Mouse (Mus musculus) heart, postnatal 25 days (tissue): ENCODE data around the gene Ankzf1. TPM values are rescaled to one million over a fixed set of nuclear protein-coding genes. Genes with fewer than 3 reads are reported as not detected.
A peak's percentile ranks its signal among the peaks of the same experiment; 100 is the strongest.

ENCODE experiments used
- DNase-seq: peaks from one replicate; pipeline ENCODE4 v3.0.0; 2022; ENCODE audit warnings: low spot score
- intact Hi-C: fragments of 180-260 bp; cut with DNase I; formaldehyde crosslinking; loops from one replicate; pipeline ENCODE4 v1.15.1; 2025
- microRNA-seq: library from miRNA; unstranded; fragments of <30 nt; microRNA quantifications from one replicate; pipeline ENCODE4 v1.2.0, GENCODE M21; 2022
- total RNA-seq, 2 experiments: library from RNA; stranded (reverse); gene quantifications; 2 replicates each; pipeline ENCODE4 v1.2.3; 2021

Ankzf1 gene
- total RNA-seq, 2 experiments from 2014 or later: 11.2 to 12.9 TPM

- DNase-seq: no peak
- intact Hi-C loops: no loop called here
These were observed 55.4 kb downstream of the Ankzf1 start for GRCm38 (mm10) chr1:75247071-75247930.

GRCm38 (mm10) chr1:75248041-75248772, 56.3 kb downstream of the Ankzf1 start:
- peak; percentile 53 for DNase-seq
- intact Hi-C loops: no loop called here

Small RNAs within 50 kb of the gene (microRNA-seq; reads per million reads assigned to microRNA genes)
- not detected for gene Gm27943

Other genes starting within 250 kb of the Ankzf1 start
- under 1 TPM in 1 of 2 experiments, not detected in 1; 0.11 TPM for gene Ihh, start 240.5 kb upstream of the Ankzf1 start, total RNA-seq
- gene Nhej1, start 67.0 kb upstream of the Ankzf1 start, total RNA-seq: 1 to 10 TPM; 3.9 to 4.0 TPM
- gene Slc23a3, start 58.3 kb upstream of the Ankzf1 start, total RNA-seq: 1 to 10 TPM in 1 of 2 experiments, under 1 TPM in 1; 0.86 to 1.1 TPM
- 10 to 100 TPM; 21.3 to 23.7 TPM for gene Cnppd1, start 49.4 kb upstream of the Ankzf1 start, total RNA-seq
- gene Retreg2, start 49.4 kb upstream of the Ankzf1 start, total RNA-seq: 10 to 100 TPM; 19.5 to 23.5 TPM
- gene Zfand2b, start 23.5 kb upstream of the Ankzf1 start, total RNA-seq: 10 to 100 TPM; 14.2 to 15.3 TPM
- gene Abcb6, start 11.8 kb upstream of the Ankzf1 start, total RNA-seq: 10 to 100 TPM; 26.1 to 29.6 TPM
- 10 to 100 TPM; 68.2 to 72.9 TPM for gene Atg9a, start within 50 bp of the Ankzf1 start, total RNA-seq
- 1 to 10 TPM; 2.3 to 4.0 TPM for gene Glb1l, start 18.7 kb downstream of the Ankzf1 start, total RNA-seq
- 10 to 100 TPM; 45.2 to 48.8 TPM for gene Stk16, start 18.7 kb downstream of the Ankzf1 start, total RNA-seq
- 1,000 to 10,000 TPM; 1,036 to 1,088 TPM for gene Tuba4a, start 27.7 kb downstream of the Ankzf1 start, total RNA-seq
- gene A630095N17Rik, start 40.0 kb downstream of the Ankzf1 start, total RNA-seq: not detected
- gene Dnajb2, start 44.3 kb downstream of the Ankzf1 start, total RNA-seq: 100 to 1,000 TPM in 1 of 2 experiments, 10 to 100 TPM in 1; 90.4 to 100 TPM
- under 1 TPM; 0.86 to 0.92 TPM for gene Ptprn, start 72.4 kb downstream of the Ankzf1 start, total RNA-seq
- not detected for gene Resp18, start 86.3 kb downstream of the Ankzf1 start, total RNA-seq
- 10 to 100 TPM; 81.8 to 82.7 TPM for gene Dnpep, start 125.8 kb downstream of the Ankzf1 start, total RNA-seq
- 1,000 to 10,000 TPM; 1,261 to 1,294 TPM for gene Des, start 168.2 kb downstream of the Ankzf1 start, total RNA-seq
- gene Speg, start 183.1 kb downstream of the Ankzf1 start, total RNA-seq: 100 to 1,000 TPM; 141 to 144 TPM
- 10 to 100 TPM; 36.6 to 37.3 TPM for gene Gmppa, start 243.8 kb downstream of the Ankzf1 start, total RNA-seq